Mouse (Mus musculus) stomach, embryonic 14.5 days (tissue): ENCODE data around the gene Tmod1. TPM values are rescaled to one million over a fixed set of nuclear protein-coding genes. Genes with fewer than 3 reads are reported as not detected.
A peak's percentile ranks its signal among the peaks of the same experiment; 100 is the strongest.

Experiments
- ATAC-seq: fragments of 200-750 bp; cut with Nextera tagmentation; 2 replicates; pipeline ENCODE4 v1.8.0; 2017; ENCODE audit warnings: low read depth, moderate TSS enrichment; ENCODE audit not compliant: insufficient number of reproducible peaks, insufficient read depth, low FRiP score
- H3K27ac ChIP-seq: fragments of 300-500 bp; sonication (generic); 2 replicates; pipeline ENCODE4 v1.5.1; 2014; ENCODE audit warnings: mild to moderate bottlenecking, low read length, moderate library complexity, mixed read lengths
- H3K27me3 ChIP-seq: fragments of 300-500 bp; sonication (generic); 2 replicates; pipeline ENCODE4 v1.6.1; 2014; ENCODE audit warnings: low read length, control low read depth, mixed read lengths; ENCODE audit not compliant: control insufficient read depth, insufficient read depth
- H3K36me3 ChIP-seq: fragments of 300-500 bp; sonication (generic); 2 replicates; pipeline ENCODE4 v1.6.1; 2014; ENCODE audit warnings: mild to moderate bottlenecking, control low read depth, low read length, moderate library complexity, mixed read lengths; ENCODE audit not compliant: control insufficient read depth, insufficient read depth
- H3K4me1 ChIP-seq: fragments of 300-500 bp; sonication (generic); 2 replicates; pipeline ENCODE4 v1.6.1; 2014; ENCODE audit warnings: low read length, control low read depth, mixed read lengths; ENCODE audit not compliant: control insufficient read depth, insufficient read depth
- H3K4me2 ChIP-seq: fragments of 300-500 bp; sonication (generic); replicated peaks from 2 replicates; pipeline ENCODE4 v1.6.1; 2014; ENCODE audit warnings: low read depth, low read length, control low read depth
- H3K4me3 ChIP-seq: fragments of 300-500 bp; sonication (generic); 2 replicates; pipeline ENCODE4 v1.5.1; 2014; ENCODE audit warnings: low read depth, low read length, control low read depth
- H3K9ac ChIP-seq: fragments of 300-500 bp; sonication (generic); replicated peaks from 2 replicates; pipeline ENCODE4 v1.6.1; 2014; ENCODE audit warnings: low read depth, mild to moderate bottlenecking, control low read depth, low read length, moderate library complexity, mixed read lengths
- H3K9me3 ChIP-seq: fragments of 300-500 bp; sonication (generic); 2 replicates; pipeline ENCODE4 v1.6.1; 2016; ENCODE audit warnings: low read depth, low read length, control low read depth; ENCODE audit not compliant: control insufficient read depth
- WGBS: fragments of 180-500 bp; shearing (Covaris S2); extraction: QIAGEN DNeasy Blood & Tissue Kit; methylation state at CpG from one replicate; pipeline ENCODE4 v1.1.7; 2014; 5-methylcytosine and 5-hydroxymethylcytosine counted together
- polyA plus RNA-seq: library from polyadenylated mRNA; unstranded; fragments of >200 nt; fragmentation: Nextera tagmentation; extraction: Ambion mirVana; gene quantifications from 2 replicates; pipeline ENCODE4 v1.2.1, GENCODE M21; 2014

Gene Tmod1
- polyA plus RNA-seq, 1 experiment from 2014 or later: 3.2 TPM

GRCm38 (mm10) chr4:46137629-46138286 is 99.0 kb downstream of the Tmod1 start:
- peak; percentile 64 for ATAC-seq
- H3K36me3 ChIP-seq: peaks cover 12% of the 10 kb centered on the region; the same call in 1 of the 2 replicates
- peaks cover 18% of the 10 kb centered on the region for H3K4me1 ChIP-seq
- peak overlapping the region; percentile 79 for H3K4me3 ChIP-seq
- 4% methylated on average over 17 of the region's 17 CpGs for WGBS
- H3K9ac ChIP-seq: peak overlapping the region; percentile 82
- peak overlapping the region; percentile 57 for H3K4me2 ChIP-seq
- H3K27ac ChIP-seq: peak overlapping the region; percentile 99
- no peaks in the 10 kb centered on the region for H3K27me3 ChIP-seq
- H3K9me3 ChIP-seq: no peaks in the 10 kb centered on the region

- peak within 1 kb of the TSS; percentile 70 for H3K4me2 ChIP-seq
- WGBS: under 1% methylated on average over 82 of the region's 90 CpGs
- no peaks in the 10 kb centered on the region for H3K9me3 ChIP-seq
- no peaks in the 10 kb centered on the region for H3K27me3 ChIP-seq
- peak; percentile 87 for ATAC-seq
- H3K9ac ChIP-seq: peak within 1 kb of the TSS; percentile 82
- H3K27ac ChIP-seq: peak within 1 kb of the TSS; percentile 99
- peaks cover 7% of the 10 kb centered on the region; the same call in 1 of the 2 replicates for H3K36me3 ChIP-seq
- H3K4me3 ChIP-seq: peak within 1 kb of the TSS; percentile 79
- H3K4me1 ChIP-seq: peaks cover 18% of the 10 kb centered on the region
These were observed 99.8 kb downstream of the Tmod1 start, which contains the start of the genes Ncbp1 and Tstd2 for GRCm38 (mm10) chr4:46138287-46139222. Gene Ncbp1, plus strand, starts transcription at chr4:46138613. Gene Tstd2, minus strand, starts transcription at chr4:46138694.

GRCm38 (mm10) chr4:46144323-46144722 is 105.6 kb downstream of the Tmod1 start:
- H3K4me3 ChIP-seq: no peak overlapping the region
- no peak overlapping the region for H3K9ac ChIP-seq
- H3K36me3 ChIP-seq: peaks cover 13% of the 10 kb centered on the region; the same call in 1 of the 2 replicates
- H3K4me2 ChIP-seq: no peak overlapping the region
- H3K27me3 ChIP-seq: no peaks in the 10 kb centered on the region
- 73% methylated on average over 3 of the region's 3 CpGs for WGBS
- H3K27ac ChIP-seq: no peak overlapping the region
- no peak for ATAC-seq
- H3K4me1 ChIP-seq: peaks cover 9% of the 10 kb centered on the region; the same call in 1 of the 2 replicates
- H3K9me3 ChIP-seq: no peaks in the 10 kb centered on the region

- no peak overlapping the region for H3K4me3 ChIP-seq
- H3K9me3 ChIP-seq: no peaks in the 10 kb centered on the region
- 93% methylated on average over 1 of the region's 1 CpGs for WGBS
- H3K4me1 ChIP-seq: no peaks in the 10 kb centered on the region
- H3K27me3 ChIP-seq: no peaks in the 10 kb centered on the region
- no peak for ATAC-seq
- H3K9ac ChIP-seq: no peak overlapping the region
- H3K36me3 ChIP-seq: peaks cover 34% of the 10 kb centered on the region
- no peak overlapping the region for H3K4me2 ChIP-seq
- H3K27ac ChIP-seq: no peak overlapping the region
These were observed 108.1 kb downstream of the Tmod1 start for GRCm38 (mm10) chr4:46146881-46147280.

GRCm38 (mm10) chr4:46151903-46152544 is 113.3 kb downstream of the Tmod1 start:
- H3K27me3 ChIP-seq: no peaks in the 10 kb centered on the region
- H3K9ac ChIP-seq: no peak overlapping the region
- peaks cover 75% of the 10 kb centered on the region for H3K36me3 ChIP-seq
- H3K4me3 ChIP-seq: no peak overlapping the region
- H3K4me1 ChIP-seq: no peaks in the 10 kb centered on the region
- no peaks in the 10 kb centered on the region for H3K9me3 ChIP-seq
- no peak overlapping the region for H3K27ac ChIP-seq
- 93% methylated on average over 12 of the region's 12 CpGs for WGBS
- no peak overlapping the region for H3K4me2 ChIP-seq
- ATAC-seq: no peak

- Histone ChIP-seq H3K4me3 (no peak overlapping the region), H3K27me3 (no peaks in the 10 kb centered on the region), H3K4me2 (no peak overlapping the region), H3K9me3 (no peaks in the 10 kb centered on the region), H3K9ac (no peak overlapping the region), H3K4me1 (no peaks in the 10 kb centered on the region), H3K36me3 (peaks cover 71% of the 10 kb centered on the region), H3K27ac (no peak overlapping the region)
- no peak for ATAC-seq
- 81% methylated on average over 2 of the region's 2 CpGs for WGBS
These were observed 125.3 kb downstream of the Tmod1 start for GRCm38 (mm10) chr4:46164027-46164426.

Other genes starting within 250 kb of the Tmod1 start
- 5.0 and 12.5 TPM in 2 replicates for gene Aldh1b1, start 239.9 kb upstream of the Tmod1 start, polyA plus RNA-seq
- 0.48 and 1.2 TPM in 2 replicates for gene Igfbpl1, start 212.0 kb upstream of the Tmod1 start, polyA plus RNA-seq
- 0.11 and 0.12 TPM in 2 replicates for gene Stra6l, start 190.3 kb upstream of the Tmod1 start, polyA plus RNA-seq
- 0.06 and 0.29 TPM in 2 replicates for gene Ccdc180, start 148.6 kb upstream of the Tmod1 start, polyA plus RNA-seq
- 21.0 and 23.9 TPM in 2 replicates for gene Tdrd7, start 73.6 kb upstream of the Tmod1 start, polyA plus RNA-seq
- 64.6 and 64.9 TPM in 2 replicates for gene Ncbp1, start 99.7 kb downstream of the Tmod1 start, polyA plus RNA-seq
- 31.2 and 33.4 TPM in 2 replicates for gene Tstd2, start 99.8 kb downstream of the Tmod1 start, polyA plus RNA-seq
- 24.5 and 31.8 TPM in 2 replicates for gene Xpa, start 157.4 kb downstream of the Tmod1 start, polyA plus RNA-seq